Mouse (Mus musculus) liver, embryonic 13.5 days (tissue): ENCODE results near the gene Myb. TPM values are rescaled to one million over a fixed set of nuclear protein-coding genes. Genes with fewer than 3 reads are reported as not detected.

Experiments used
- ATAC-seq: fragments of 200-750 bp; cut with Nextera tagmentation; 2 replicates; pipeline ENCODE4 v1.8.0; 2017; ENCODE audit warnings: low read depth, mild to moderate bottlenecking, moderate number of reproducible peaks, moderate library complexity
- DNase-seq: peaks from one replicate; pipeline ENCODE4 v3.0.0; 2022
- H3K27ac ChIP-seq: fragments of 300-500 bp; sonication (generic); 2 replicates; pipeline ENCODE4 v1.5.1; 2015; ENCODE audit warnings: moderate library complexity, mild to moderate bottlenecking, inconsistent platforms
- H3K27me3 ChIP-seq: fragments of 300-500 bp; sonication (generic); 2 replicates; pipeline ENCODE4 v1.6.1; 2015; ENCODE audit warnings: mild to moderate bottlenecking, inconsistent platforms
- H3K36me3 ChIP-seq: fragments of 300-500 bp; sonication (generic); 2 replicates; pipeline ENCODE4 v1.6.1; 2015; ENCODE audit warnings: mild to moderate bottlenecking, inconsistent platforms
- H3K4me1 ChIP-seq: fragments of 300-500 bp; sonication (generic); replicated peaks from 2 replicates; pipeline ENCODE4 v1.6.1; 2015; ENCODE audit warnings: inconsistent platforms
- H3K4me2 ChIP-seq: fragments of 300-500 bp; sonication (generic); 2 replicates; pipeline ENCODE4 v1.6.1; 2015; ENCODE audit warnings: inconsistent platforms, mild to moderate bottlenecking, moderate library complexity
- H3K4me3 ChIP-seq: fragments of 300-500 bp; sonication (generic); replicated peaks from 2 replicates; pipeline ENCODE4 v1.5.1; 2015; ENCODE audit warnings: mild to moderate bottlenecking, inconsistent platforms
- H3K9ac ChIP-seq: fragments of 300-500 bp; sonication (generic); 2 replicates; pipeline ENCODE4 v1.6.1; 2015; ENCODE audit warnings: mild to moderate bottlenecking, inconsistent platforms
- H3K9me3 ChIP-seq: fragments of 300-500 bp; sonication (generic); replicated peaks from 2 replicates; pipeline ENCODE4 v1.6.1; 2016; ENCODE audit warnings: inconsistent platforms
- WGBS: fragments of 180-500 bp; shearing (Covaris S2); methylation state at CpG from one replicate; pipeline ENCODE4 v1.1.7; 2015; ENCODE audit not compliant: insufficient replicate concordance; 5-methylcytosine and 5-hydroxymethylcytosine counted together
- polyA plus RNA-seq: library from polyadenylated mRNA; unstranded; fragments of >200 nt; fragmentation: Nextera tagmentation; extraction: Ambion mirVana; gene quantifications from 2 replicates; pipeline ENCODE4 v1.2.1, GENCODE M21; 2015

Myb gene
- polyA plus RNA-seq, 1 experiment from 2014 or later, result 15.0 TPM

DNA sequence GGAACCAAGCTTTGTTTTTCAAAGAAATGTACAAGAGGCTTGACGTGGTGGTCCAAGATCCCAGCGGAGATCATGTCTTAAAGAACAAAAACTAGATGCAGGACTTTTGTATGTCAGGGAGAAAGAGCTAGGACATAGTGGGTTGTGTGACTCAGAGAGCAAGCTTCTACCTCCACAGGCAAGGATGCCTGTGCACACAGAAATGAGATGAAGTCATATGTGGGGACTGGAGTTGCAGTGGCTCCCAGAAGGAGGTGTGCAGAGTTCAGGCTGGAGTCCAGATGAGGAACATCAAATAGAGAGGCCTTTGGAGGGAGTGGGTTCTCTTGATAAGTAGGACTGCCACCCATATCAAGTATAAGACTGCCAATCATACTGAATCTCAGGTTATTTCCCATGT lies 65.9 kb downstream of the Myb start:
- no peak overlapping the region for H3K9ac ChIP-seq
- H3K9me3 ChIP-seq, result no peaks in the 10 kb centered on the region
- H3K27ac ChIP-seq, result no peak overlapping the region
- no peaks in the 10 kb centered on the region; the same call in 1 of the 2 replicates for H3K4me1 ChIP-seq
- no peaks in the 10 kb centered on the region for H3K36me3 ChIP-seq
- WGBS, result 74% methylated on average over 2 of the region's 2 CpGs
- DNase-seq (no peak), ATAC-seq (no peak)
- H3K4me2 ChIP-seq, result no peak overlapping the region
- no peaks in the 10 kb centered on the region for H3K27me3 ChIP-seq
- no peak overlapping the region for H3K4me3 ChIP-seq

DNA sequence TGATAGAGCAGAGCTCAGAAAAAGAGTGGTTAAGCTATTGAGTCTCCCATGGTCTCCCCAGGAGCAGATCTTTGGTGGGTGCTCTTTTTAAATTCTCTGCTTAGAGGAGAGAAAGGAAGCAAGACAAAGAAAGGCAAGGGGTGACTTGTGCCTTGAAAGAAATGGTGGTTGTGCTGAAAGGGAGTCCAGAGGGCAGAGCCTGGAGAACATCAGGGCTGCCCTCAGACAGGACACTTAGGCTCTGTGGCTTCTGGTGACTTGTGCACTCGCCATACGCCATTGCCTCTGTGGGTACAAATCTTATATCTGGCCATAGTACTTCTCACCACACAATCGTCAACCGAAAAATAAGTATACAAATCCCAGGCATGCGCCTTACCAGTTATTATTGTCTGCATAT lies 67.5 kb downstream of the Myb start:
- no peak overlapping the region for H3K9ac ChIP-seq
- no peak overlapping the region for H3K4me2 ChIP-seq
- H3K27ac ChIP-seq, result no peak overlapping the region
- no peaks in the 10 kb centered on the region for H3K36me3 ChIP-seq
- ATAC-seq (no peak), DNase-seq (no peak)
- H3K4me3 ChIP-seq, result no peak overlapping the region
- H3K4me1 ChIP-seq, result no peaks in the 10 kb centered on the region; the same call in 1 of the 2 replicates
- no peaks in the 10 kb centered on the region for H3K9me3 ChIP-seq
- no peaks in the 10 kb centered on the region for H3K27me3 ChIP-seq
- 73% methylated on average over 5 of the region's 5 CpGs for WGBS

DNA sequence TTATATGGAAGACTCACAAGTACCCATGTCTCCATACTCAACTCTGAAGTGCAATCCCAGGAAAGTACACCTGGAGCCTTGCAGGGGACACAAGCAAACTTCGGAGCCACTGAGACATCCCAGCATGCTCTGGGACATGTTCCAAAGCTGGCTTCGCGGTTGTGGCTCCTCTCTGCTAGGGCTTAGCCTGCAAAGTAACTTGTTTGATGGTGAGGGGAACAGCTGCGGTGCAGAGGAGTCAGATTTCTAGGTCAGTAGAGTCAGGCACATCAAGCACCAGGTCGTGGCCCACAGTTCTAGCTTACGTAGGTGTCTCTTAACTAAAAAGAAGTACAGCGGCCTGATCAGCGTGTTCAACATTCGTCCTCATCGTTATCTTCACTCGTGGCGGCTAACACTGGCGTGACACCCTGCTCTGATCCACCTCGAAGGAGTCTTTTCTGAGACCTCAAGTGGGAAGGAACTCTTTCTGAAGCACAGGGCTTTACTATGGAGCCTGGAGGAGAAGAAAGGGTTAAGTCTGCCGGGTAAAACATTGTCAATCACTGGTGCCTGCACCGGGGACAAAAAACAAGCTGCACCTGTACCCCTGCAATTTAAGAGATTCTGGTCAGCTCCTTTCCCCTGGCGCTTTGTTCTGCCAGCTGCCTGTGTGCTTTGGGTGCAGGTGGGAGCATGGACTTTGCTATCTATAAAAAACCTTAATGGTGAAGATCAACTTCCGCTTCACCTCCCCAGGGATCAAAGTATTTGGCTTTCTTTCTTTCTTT lies 68.1 kb downstream of the Myb start:
- H3K9ac ChIP-seq, result no peak overlapping the region
- no peak overlapping the region for H3K4me2 ChIP-seq
- H3K4me3 ChIP-seq, result no peak overlapping the region
- ATAC-seq, result no peak
- H3K36me3 ChIP-seq, result no peaks in the 10 kb centered on the region
- no peaks in the 10 kb centered on the region for H3K27me3 ChIP-seq
- no peaks in the 10 kb centered on the region; the same call in 1 of the 2 replicates for H3K4me1 ChIP-seq
- no peaks in the 10 kb centered on the region for H3K9me3 ChIP-seq
- WGBS, result 51% methylated on average over 18 of the region's 18 CpGs
- no peak for DNase-seq
- no peak overlapping the region for H3K27ac ChIP-seq

DNA sequence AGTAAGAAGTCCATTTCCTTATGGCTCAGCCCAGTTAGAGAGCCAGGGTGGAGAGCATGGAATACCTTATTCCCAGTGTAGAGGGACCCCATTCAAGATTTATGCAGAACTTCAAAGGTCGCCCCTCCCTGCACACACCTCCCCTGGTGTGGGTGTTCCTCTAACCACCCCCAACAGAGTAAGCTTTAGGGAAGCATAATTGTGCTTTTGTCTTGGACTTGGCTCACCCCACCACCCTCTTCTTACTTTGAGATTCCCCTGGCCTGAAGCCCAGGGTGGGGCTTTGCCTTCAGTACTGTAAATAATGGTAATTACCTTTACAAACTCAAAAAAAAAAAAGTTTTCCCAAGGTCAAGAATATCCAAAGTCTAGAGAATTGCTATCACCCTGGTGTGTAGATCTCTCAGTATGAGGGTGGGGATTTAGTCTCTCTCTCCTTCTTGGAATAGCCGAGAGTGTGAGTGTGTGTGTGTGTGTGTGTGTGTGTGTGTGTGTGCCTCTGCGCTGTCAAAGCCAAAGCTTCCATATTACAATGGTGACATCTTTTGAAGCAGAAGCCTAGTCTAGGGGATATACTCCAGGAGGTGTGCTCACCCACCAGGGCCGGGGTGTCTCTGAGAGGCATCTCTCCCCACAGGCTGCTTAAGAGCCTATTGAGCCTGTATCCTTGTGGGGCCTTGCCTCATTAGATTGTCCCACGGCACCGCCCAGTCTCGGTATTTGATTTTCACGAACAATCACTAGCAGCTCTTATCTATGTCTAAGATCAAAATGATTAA lies 69.7 kb downstream of the Myb start:
- Histone ChIP-seq H3K4me1 (no peaks in the 10 kb centered on the region; the same call in 1 of the 2 replicates), H3K27me3 (no peaks in the 10 kb centered on the region), H3K9ac (no peak overlapping the region), H3K36me3 (no peaks in the 10 kb centered on the region), H3K27ac (no peak overlapping the region), H3K4me3 (no peak overlapping the region), H3K4me2 (no peak overlapping the region), H3K9me3 (no peaks in the 10 kb centered on the region)
- no peak for DNase-seq
- ATAC-seq, result no peak
- WGBS, result 82% methylated on average over 8 of the region's 8 CpGs

DNA sequence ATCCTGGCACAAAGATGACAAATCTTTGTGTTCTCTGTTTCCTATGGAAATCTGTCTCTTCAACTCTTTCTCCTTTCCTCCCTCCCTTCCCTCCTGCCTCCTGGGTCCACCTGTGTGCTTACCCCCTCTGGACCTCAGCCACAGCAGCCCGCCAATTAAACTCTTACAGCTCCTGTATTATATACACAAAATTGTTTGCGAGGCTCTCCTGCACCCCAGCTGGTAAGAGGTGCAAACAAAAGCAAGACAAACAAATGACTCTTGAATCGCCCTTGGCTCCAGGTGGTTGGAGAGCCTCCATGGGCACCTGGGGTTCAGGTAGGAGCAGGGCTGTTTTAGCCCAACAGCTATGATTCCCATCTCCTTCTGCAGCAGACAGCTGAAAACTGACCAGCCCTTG lies 71.2 kb downstream of the Myb start:
- no peak overlapping the region for H3K4me3 ChIP-seq
- no peak overlapping the region for H3K27ac ChIP-seq
- ATAC-seq (no peak), DNase-seq (no peak)
- H3K9ac ChIP-seq, result no peak overlapping the region
- H3K4me2 ChIP-seq, result no peak overlapping the region
- H3K9me3 ChIP-seq, result no peaks in the 10 kb centered on the region
- no peaks in the 10 kb centered on the region for H3K36me3 ChIP-seq
- 61% methylated on average over 3 of the region's 3 CpGs for WGBS
- no peaks in the 10 kb centered on the region; the same call in 1 of the 2 replicates for H3K4me1 ChIP-seq
- H3K27me3 ChIP-seq, result no peaks in the 10 kb centered on the region

DNA sequence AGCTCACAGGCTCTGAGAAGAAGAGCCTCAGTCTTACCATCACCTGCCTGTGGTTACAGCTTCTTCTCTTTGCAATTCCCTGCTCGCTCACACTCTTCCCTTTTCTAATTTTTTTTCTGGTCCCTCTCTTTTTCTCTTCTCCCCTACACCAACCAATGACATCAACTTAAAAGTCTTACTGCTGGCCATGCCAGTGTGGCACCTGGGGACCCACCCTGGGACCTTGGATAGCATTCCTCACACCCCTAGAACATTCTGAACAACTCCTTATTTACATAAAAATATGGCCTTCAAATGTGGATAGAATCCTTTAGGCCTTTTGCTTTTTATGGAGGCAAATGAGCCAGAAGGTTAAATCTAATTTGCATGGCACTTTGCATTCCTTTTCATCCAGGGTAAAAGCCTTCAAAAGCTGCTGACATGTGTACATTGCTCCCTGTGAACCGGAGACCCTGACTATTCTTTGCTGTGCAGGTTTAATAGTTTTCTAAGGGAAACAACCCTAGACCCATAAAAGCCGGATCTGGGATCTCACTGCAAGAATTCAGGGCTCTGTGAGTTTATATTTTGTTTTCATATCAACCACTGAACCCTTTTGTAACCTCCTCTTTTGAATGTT lies 73.1 kb downstream of the Myb start:
- 63% methylated on average over 3 of the region's 3 CpGs for WGBS
- no peak for ATAC-seq
- H3K4me3 ChIP-seq, result no peak overlapping the region

DNA sequence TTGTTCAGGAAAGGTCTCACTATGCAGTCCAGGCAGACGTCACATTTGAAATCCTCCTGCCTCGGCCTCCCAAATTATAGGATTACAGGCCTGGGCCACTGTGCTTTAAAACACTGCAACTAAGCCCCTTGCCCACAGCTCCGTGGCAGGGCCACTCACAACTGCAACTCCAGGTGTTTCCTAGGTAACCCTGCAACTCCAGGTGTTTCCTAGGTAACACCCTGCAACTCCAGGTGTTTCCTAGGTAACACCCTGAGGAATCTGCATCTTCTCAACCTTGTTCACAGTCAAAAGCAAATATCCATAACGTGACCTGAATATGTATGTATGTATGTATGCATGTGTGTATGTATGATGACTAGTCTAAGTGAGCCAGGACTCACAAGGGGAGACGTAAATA lies 75.7 kb downstream of the Myb start:
- Histone ChIP-seq H3K9ac (no peak overlapping the region), H3K4me3 (no peak overlapping the region), H3K9me3 (no peaks in the 10 kb centered on the region), H3K4me2 (no peak overlapping the region), H3K27me3 (no peaks in the 10 kb centered on the region), H3K4me1 (no peaks in the 10 kb centered on the region), H3K36me3 (no peaks in the 10 kb centered on the region), H3K27ac (no peak overlapping the region)
- ATAC-seq (no peak), DNase-seq (no peak)
- WGBS, result 68% methylated on average over 5 of the region's 5 CpGs

More for the DNA sequence above, 73.1 kb downstream of the Myb start:
- Histone ChIP-seq H3K27ac (no peak overlapping the region), H3K27me3 (no peaks in the 10 kb centered on the region), H3K4me1 (no peaks in the 10 kb centered on the region; the same call in 1 of the 2 replicates), H3K36me3 (no peaks in the 10 kb centered on the region), H3K9me3 (no peaks in the 10 kb centered on the region), H3K9ac (no peak overlapping the region), H3K4me2 (no peak overlapping the region)
- DNase-seq, result no peak

DNA sequence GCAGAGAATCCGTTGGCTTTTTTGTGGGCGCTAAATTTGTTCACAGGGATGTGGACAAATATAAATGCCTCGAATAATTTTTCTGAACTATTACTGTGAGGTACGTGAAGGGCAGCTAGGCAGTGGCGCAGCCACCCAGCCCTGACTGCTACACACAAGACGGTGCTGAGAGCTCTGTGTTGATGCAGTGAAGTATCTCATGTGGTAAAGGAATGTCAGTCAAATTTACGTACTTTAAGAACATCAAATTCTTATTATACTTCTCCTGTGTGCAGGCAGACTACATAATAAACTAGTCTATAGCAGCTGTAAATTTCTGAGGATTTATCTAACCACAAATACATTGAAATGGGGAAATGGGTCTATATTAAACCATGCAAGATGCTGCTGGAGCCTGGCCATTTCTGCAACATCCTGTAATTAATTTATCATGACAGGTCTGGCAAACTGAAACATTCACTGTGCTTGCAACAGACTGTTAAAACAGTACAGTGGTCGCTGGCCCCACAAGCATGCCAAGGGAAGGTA lies 77.3 kb downstream of the Myb start:
- DNase-seq (no peak), ATAC-seq (no peak)
- no peak overlapping the region for H3K9ac ChIP-seq
- no peaks in the 10 kb centered on the region for H3K27me3 ChIP-seq
- H3K27ac ChIP-seq, result no peak overlapping the region
- no peak overlapping the region for H3K4me3 ChIP-seq
- H3K9me3 ChIP-seq, result no peaks in the 10 kb centered on the region
- H3K4me1 ChIP-seq, result no peaks in the 10 kb centered on the region
- WGBS, result 47% methylated on average over 8 of the region's 8 CpGs
- H3K4me2 ChIP-seq, result no peak overlapping the region
- H3K36me3 ChIP-seq, result no peaks in the 10 kb centered on the region

DNA sequence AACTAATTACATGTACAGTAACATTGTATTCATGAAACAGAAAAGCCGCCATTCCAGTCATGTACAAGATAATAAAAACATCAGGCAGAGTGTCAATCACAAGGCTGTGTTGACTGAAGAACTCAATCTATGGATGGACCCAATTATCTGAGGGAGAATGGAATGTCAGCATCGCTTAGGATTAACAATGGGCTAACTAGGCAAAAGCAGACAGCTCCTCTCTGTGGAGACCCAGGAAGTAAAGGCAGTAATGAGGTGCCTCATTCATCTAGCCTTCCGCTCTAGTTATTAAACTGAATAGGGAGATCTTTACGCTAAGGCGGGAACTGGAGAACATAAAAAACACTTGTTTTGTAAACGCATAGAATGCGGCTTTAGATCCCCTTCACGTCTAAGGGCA lies 78.3 kb downstream of the Myb start:
- H3K9me3 ChIP-seq, result no peaks in the 10 kb centered on the region
- no peak overlapping the region for H3K4me2 ChIP-seq
- 77% methylated on average over 8 of the region's 8 CpGs for WGBS
- H3K36me3 ChIP-seq, result no peaks in the 10 kb centered on the region
- H3K27ac ChIP-seq, result no peak overlapping the region
- H3K4me3 ChIP-seq, result no peak overlapping the region
- peaks cover 4% of the 10 kb centered on the region for H3K4me1 ChIP-seq
- no peak for DNase-seq
- H3K9ac ChIP-seq, result no peak overlapping the region
- no peaks in the 10 kb centered on the region for H3K27me3 ChIP-seq
- ATAC-seq, result no peak

DNA sequence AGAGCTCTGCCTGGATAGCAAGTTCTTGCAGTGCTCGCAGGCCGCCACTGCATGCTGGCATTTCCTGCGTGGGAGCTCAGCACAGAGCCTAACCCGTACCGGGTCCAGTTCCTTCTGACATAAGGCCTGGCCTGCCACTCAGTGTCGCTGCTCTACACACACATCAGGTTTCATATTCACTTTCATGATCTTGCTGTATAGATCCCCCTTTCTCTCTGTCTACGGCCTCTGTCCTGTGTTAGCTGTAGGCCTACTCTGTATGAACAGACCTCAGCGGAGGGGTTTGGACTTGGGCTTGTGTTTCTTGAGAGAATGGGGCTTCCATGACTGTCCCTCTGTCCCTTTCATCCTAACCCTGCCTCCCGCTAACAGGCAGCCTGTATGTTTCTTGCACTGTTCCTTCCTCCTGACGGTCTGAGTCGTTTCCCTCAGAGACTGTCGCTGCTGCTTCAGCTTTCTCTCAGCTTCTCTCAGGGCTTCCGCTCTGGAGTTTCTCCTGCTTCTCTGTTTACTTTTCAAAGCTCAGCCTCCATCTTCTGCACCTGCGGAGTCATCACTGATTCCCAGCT lies 83.5 kb downstream of the Myb start:
- H3K27me3 ChIP-seq, result no peaks in the 10 kb centered on the region
- WGBS, result 45% methylated on average over 14 of the region's 14 CpGs
- H3K36me3 ChIP-seq, result no peaks in the 10 kb centered on the region
- no peak overlapping the region for H3K4me3 ChIP-seq
- H3K9ac ChIP-seq, result no peak overlapping the region
- ATAC-seq (peak; percentile 39; the same call in 1 of the 2 replicates), DNase-seq (no peak)
- peaks cover 8% of the 10 kb centered on the region for H3K4me1 ChIP-seq
- H3K9me3 ChIP-seq, result no peaks in the 10 kb centered on the region
- no peak overlapping the region for H3K4me2 ChIP-seq
- peak overlapping the region; percentile 44 for H3K27ac ChIP-seq

DNA sequence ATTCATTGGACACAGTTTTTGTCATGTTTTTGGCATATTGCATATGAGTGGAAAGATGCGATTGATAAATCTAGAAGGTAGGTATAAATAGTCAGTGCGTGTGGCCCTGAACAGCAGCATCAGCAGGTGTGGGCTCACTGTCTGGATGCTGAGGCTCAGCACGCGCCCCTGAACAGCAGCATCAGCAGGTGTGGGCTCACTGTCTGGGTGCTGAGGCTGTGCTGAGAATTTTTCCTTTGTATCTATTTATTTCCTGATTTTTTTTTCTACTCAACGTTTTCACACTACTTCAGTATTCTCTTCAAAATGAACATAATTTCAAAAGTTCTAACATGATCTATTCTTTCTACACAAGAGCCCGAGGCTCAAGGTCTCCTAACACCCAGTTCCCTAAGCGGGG lies 84.1 kb downstream of the Myb start:
- Histone ChIP-seq H3K27me3 (no peaks in the 10 kb centered on the region), H3K27ac (peak overlapping the region; percentile 44; the same call in 1 of the 2 replicates), H3K9me3 (no peaks in the 10 kb centered on the region), H3K4me3 (no peak overlapping the region), H3K4me1 (peaks cover 8% of the 10 kb centered on the region), H3K36me3 (no peaks in the 10 kb centered on the region), H3K9ac (no peak overlapping the region), H3K4me2 (no peak overlapping the region)
- WGBS, result 63% methylated on average over 7 of the region's 7 CpGs
- ATAC-seq, result no peak
- no peak for DNase-seq
